Mouse (Mus musculus) gastrocnemius, adult 18-20 months (tissue): ENCODE results near the gene Hpcal1. TPM values are rescaled to one million over a fixed set of nuclear protein-coding genes. Genes with fewer than 3 reads are reported as not detected.
"Not testable (repeated sequence)": the region's sequence is repeated elsewhere in the genome, so short reads cannot be mapped to it uniquely, and the experiment has no call there.

Source experiments
- DNase-seq: peaks from one replicate; pipeline ENCODE4 v3.0.0; 2021; ENCODE audit warnings: low spot score
- total RNA-seq, 2 experiments: library from RNA; stranded (reverse); gene quantifications; 2 replicates each; pipeline ENCODE4 v1.2.3; 2021

Gene Hpcal1
- total RNA-seq, 2 experiments from 2014 or later = 6.0 to 6.4 TPM

DNA sequence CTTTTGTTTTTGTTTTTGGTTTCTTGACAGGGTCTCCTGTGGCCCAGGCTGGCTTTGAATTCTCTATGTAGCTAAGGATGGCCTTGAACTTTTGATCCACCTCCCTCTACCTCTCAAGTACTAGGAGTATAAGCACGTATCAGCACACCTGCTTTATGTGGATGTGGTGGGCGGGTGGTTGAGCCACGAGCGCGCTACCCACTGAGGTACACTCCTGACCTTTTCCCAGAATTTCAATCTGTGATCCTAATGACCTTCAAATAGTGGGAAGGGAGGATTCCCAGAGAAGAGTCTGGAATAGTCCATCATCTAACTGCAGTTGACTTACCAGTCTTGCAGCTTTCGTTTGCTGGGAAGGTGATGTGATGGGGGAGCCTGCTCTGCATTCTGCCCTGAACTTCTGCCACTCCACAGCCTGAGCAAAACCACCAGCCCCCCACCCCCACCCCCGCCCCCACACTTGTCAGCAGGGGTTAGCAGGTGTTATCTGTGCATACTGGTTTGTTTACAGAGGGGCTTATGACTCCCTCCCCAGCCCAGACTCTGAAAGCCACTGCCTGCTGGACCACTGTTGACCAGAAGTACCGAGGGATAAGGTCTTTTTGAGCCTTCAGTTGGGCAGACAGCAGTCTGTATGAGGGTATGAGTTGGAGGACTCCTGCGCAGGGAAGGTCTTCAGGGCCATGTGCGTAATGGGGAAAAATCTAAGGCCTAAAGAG is 46.4 kb downstream of the Hpcal1 start:
- no peak for DNase-seq

DNA sequence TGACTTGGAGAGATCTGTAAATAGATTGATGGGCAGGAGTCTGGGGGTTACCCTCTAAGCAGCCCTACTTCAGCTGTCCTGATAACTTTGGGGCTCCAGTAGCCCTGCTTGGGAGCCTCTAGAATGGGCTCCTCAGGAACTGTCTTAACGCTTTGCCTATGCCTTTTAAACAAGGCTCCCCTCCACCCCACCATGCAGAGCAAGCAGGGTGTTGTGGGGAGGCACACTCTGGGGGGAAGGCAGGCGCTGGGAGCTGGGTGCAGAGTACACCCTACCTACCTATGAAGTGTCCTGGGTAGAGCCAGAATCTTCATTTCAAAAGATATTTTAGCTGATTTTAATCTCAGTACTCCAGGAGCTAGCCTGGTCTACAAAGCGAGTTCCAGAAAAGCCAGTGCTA is 47.2 kb downstream of the Hpcal1 start:
- DNase-seq = no peak

DNA sequence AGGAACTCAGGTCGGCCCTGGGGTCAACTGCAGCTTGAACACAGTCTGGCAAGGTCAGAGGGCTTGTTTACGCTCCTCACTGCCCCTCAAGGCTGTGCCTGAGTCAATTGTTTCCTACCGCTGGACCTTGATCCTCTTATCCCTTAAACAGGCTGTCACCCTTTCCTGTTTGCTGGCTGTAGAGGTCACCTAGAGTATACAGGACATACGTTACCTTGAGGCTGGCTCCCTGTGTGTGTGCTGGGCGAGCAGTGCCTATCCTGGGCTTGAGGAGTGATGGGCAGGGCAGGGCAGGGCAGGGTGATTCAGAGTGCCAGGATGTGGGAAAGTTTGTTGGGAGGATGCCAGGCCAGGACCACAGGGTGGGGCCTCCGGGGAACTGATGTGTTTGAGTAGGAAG is 47.8 kb downstream of the Hpcal1 start:
- DNase-seq = no peak

DNA sequence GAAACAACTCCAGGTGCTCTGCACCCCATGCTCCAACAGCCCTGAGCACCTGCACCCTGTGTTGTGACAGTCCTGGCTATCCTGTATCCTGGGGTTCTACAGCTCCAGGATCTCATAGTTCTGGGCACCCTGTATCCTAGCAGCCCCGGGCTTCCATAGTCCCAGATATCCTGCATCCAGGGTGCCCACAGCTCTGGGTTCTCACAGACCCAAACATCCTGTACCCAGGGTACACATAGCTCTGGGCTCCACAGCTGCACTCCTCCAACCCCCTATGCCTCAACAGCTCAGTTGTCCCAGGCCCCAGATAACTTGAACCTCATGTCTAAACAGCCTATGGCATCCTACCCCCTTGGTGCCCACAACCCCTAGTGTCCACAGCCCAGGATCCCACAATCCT is 49.6 kb downstream of the Hpcal1 start:
- no peak for DNase-seq

DNA sequence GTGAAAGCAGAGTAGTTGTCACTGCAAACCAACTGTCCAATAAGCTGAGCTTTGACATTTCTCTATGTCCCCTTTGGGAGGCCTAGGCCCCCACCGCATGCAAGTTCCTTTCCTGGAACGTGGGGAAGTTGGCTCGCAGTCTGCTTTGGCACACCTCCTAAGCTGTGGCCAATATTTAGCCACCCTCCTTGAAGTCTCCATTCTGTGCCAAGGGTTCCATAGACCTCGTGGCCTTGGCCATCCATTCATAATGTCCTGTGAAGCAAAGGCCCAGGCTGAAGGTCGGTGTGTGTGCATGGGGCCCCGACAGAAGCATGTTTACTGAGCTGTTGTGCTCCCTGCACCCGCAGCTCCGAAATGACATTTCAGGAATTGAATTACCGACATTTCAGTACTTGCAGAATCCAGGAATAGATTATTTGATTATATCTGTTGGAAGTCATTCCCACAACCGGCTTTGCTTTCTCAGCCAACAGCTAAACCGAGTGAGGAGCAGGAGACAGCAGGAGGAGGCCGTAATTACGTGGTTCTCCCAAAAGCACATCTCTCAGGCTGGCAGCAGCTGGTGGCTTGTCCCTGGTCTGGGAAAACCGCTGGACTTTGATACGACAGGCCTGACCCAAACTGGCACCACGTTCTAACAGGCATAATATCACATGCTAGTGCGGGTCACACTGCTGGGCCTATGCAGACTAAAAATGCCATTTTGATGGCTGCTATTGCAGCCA is 51.1 kb downstream of the Hpcal1 start:
- DNase-seq = peak; percentile 32

DNA sequence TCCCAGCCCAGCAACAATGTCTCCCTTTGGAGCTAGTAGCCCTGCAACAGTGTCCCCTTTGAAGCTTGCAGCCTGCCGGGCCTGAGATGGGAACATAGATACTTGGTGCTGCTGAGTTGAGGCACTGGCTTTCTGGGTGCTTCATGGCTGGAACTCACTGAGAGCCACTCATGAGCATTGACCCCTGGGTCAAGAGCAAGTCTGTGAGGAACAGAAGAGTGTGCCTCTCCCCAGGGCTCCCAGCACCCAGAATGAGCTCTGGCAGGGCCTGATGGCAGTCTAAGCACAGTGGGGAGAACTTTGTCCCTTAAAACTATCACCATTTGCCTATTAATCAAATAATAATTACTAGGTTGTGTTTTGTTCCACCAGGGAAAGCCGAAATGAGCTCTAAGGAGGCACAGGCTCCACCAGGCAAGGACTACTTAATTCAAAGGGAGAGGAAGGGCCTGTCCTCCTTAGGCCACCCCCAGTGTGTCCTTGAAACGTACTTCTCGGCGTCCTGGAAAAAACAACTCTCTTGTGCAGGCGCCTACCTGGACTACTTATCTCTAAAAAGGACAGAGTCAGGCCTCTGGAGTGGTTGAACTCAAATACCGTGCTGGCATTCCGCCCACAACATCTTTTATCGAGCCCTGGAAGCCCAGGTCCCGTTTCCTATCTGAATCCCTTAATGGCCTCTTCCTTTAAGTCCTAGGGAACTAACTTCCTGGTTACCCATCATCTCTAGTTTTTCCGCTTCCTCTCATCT is 52.1 kb downstream of the Hpcal1 start:
- DNase-seq = no peak

DNA sequence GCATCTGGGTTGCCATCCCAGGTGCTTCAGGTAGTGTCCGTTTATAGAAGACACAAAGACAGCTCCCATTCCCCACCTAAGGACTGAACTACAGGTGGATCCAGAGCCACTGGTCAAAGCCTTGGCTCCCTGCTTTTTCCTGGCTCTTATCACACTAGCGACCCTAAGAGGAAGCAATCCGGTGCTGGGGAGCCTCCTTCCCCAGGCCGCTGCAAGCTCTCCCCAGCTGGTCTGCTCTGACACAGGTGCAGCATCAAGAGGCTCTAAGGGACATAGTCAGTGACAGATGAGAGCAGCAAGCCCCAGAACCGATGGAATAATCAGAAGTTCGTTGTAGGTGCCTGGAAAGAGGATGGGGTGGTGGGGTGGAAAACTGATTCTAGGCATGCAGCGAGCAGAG is 54.8 kb downstream of the Hpcal1 start:
- no peak for DNase-seq

DNA sequence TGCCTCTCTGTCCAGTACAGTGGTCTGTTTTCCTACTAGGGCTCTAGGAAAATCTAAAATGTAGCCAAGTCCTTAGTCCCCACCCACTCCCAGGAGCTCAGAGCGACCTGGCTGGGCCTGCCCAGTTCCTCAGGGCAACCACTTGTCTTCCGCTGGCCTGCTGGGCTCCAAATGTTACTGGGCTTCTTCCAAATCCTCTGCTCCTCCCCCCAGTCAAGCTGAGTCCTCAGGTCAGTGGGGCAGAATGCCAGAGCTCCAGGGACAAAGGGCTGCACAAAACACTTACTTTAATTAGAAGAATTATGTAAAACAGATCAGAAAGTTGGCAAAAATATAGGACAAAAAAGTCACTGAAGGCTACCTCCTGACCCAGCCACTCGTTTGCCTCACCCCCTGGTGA is 56.1 kb downstream of the Hpcal1 start:
- peak; percentile 69 for DNase-seq

DNA sequence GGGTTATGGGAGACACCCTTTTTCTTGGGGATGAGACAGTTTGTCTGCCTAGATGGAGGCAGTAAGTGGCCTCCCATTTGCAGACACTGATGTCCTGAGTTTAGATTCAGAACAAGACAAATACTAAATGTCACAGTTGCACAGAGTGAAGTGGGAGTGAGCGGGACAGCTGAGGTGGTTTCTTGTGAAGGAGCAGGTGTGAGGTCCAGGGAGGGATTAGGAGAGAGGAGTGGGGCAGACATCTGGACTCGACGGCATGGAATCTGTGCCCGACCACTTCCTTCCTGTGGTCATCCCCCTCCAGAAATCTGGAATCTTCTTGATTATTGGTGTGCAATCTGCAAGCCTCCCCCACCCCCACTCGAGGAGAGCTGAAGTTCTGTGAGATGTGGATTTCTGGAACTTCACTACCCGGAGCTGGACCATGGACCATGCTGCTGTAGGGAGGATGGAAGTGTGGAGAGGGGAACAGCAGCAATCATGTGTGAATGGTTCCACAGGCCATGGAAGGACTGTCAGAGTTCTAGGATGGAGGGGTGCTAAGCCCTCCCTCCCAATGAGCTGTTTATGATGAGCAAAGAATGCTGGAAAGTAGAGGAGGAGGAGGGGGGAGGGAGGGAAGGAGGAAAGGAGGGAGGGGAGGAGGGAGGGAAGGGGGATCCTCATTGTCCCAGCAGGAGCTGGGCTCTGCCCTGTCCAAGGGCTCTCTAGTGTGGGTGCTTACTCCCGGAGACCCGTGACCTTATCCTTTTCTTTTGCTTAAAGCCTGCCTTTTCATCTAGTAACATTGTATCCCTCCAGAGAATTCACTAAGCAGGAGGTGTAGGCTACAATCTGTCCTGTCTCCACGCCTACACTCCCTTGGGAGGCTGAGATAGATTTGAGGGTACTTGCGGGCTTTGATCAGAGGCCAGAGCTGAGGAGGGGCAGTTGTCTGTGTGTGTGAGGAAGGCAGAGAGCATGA is 56.8 kb downstream of the Hpcal1 start:
- DNase-seq = no peak

DNA sequence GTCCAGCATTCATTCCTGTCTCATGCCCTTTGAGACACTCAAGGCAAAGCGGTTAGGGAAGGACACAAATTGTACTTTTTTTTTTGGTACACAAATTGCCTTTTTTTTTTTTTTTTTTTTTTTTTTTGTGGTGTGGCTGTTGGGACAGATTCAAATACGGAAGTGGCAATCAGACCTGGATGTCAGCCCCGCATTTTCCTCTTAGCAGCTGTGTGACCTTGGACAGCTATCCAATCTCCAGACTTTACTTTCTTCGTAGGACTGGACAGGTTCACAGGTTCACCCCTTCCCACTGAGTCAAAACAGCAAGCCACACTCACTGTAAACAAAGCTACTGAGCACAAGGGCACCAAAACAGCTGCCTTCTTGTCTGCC is 57.5 kb downstream of the Hpcal1 start:
- DNase-seq = no peak

DNA sequence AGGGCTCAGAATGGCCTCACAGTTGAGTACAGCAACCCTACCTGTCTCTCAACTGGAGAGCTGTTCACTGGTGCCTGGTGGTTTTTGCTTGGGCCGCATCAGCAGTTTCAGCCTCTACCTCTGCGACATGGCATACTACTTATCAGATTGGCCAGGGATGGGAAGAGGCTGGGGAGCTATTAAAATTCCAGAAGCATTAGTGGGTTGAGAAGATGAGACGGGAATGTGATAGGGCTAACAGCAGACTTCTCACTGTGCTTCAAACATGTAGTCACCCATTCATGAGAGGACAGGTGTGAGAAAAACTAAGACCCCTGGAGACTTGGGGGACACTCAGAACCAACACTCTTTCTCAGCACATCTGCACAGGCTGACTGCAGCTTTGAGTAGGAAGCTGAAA is 59.1 kb downstream of the Hpcal1 start:
- DNase-seq = no peak

DNA sequence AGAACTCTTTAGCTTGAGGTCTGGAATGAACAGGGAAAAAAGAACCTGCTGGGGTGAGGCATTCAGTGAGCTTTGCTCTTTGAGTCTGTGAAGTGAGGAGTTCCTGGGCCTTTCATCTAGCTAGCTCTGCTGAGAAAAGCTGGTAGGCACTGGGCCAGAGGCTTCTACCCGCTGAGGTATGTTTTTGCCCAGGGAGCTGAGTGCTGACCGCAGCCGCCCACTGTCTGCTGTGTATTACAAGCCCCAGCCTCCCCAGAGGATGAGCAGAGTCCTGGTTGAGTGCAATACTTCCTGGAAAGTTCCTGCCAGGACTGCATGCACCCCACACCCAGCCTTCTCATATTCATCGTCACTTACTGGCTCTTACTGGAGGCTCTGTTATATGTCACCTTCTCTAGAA is 59.8 kb downstream of the Hpcal1 start:
- peak; percentile 30 for DNase-seq

DNA sequence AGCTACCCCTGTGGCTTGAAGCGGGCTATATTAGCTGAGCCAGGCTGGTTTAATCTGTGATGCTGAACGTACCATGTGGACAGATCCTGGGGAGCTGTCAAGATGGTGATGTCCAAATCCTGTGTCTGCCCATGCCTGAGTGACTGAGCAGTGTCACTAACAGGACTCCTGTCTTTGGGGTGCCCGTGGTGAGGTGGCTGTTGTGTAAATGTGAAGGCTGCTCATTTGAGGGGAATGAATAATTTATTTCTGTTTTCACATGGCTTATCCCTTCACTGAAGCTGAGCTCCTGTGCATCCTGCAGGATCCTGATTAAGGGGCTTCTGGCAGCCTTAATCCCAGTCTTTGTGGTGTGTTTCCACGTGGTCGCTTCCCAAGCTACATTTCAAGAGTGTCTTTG is 62.2 kb downstream of the Hpcal1 start:
- DNase-seq = no peak

DNA sequence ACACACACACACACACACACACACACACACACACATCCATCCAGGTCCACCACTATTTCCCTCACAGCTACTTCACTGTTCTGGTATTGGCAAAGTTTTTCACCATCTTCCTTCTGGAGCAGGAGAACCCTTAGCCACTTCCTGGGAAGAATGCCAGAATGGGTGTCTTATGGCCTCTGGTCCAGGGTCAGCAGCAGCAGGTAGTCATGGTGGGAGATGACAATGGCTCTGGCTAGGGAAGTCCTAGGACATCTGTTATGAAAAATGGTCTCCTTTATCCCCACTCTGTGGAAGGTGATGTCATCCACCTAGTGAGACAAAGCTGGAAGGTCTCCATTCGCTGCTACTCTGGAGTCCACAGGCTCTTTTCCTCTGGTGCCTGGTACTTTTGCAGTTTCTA is 64.1 kb downstream of the Hpcal1 start:
- no peak for DNase-seq

DNA sequence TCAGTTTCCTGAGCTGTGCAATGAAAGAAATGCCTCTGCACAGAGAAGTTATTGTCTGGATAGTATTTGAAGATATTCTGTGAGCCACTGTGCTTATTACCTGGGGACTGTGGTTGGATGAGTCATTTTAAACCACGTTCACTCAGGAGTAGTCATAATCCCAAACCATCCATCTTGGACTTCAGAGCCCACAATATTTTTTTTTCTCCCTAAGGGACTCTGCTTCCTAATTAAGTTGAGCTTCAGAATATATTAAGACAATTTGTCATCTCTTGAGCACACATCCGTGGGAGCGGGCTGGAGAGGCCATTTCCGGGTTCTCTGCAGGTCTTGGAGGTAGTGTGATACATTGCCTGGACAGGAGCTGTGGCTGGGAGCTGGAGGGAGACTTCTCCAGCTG is 66.2 kb downstream of the Hpcal1 start:
- DNase-seq = no peak

DNA sequence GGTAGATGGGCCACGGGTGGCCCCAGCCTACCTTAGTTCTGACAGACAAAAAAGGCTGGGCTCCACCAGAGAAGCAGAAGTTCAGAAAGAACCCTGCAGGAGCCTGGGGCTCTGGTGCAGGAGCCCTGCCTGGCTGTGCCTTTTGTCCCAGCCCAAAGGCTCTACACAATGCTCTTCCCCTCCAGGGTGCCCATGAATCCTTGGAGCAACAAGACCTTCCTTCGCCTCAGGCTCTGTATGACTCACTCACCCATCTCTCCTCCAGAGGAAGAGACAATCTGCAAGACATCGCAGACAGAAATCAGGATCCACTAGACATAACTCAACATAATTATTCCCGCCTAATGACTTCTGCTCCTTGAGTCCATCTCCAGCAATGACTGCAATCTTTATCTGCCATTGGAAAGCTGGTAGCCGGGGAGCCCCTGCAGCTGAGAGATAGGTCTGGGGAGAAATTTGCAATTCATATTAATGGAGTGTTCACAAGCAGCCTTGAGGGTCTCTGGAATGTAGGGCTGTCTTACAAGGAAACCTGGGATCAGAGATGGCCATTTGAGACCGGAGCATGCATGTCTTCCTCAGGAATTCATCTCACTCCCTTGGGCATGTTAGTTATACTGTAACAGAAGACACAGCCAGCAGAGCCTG is 71.8 kb downstream of the Hpcal1 start:
- no peak for DNase-seq

DNA sequence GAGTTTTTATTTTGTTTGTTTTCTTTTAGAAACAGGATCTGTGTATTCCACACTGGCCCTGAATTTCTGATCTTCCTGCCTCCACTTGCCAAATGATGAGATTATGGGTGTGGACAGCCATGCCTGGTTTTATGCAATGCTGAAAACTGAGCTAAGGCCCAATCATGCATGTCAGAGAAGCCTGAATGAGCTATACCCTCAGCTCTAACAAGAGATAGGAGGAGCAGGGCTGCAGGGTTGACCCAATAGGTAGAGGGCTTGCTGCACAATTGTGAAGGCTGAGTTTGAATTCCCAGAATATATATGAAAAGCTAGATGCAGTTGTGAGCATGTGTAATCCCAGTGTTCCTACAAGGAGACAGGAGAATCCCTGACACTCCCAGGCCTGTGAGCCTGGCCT is 72.4 kb downstream of the Hpcal1 start:
- no peak for DNase-seq

DNA sequence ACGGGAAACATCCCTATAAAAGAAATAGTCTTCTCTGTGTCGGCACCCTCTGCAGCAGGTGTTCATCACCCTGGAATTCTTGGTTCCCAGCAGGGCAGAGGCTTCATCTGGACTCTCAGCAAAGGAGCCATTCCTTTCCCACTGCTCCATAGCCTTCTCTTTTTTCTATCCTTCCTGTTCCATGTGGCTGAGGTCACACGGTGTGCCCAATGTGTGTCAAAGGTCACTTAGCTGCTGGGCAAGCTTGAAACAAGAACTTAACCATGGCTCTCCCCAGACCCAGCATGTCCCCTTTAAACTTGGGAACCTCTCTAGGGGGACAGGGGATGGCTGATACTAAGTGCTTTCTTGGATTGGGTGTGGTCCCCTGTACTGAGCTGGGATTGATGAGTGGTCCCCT is 73.3 kb downstream of the Hpcal1 start:
- DNase-seq = no peak

DNA sequence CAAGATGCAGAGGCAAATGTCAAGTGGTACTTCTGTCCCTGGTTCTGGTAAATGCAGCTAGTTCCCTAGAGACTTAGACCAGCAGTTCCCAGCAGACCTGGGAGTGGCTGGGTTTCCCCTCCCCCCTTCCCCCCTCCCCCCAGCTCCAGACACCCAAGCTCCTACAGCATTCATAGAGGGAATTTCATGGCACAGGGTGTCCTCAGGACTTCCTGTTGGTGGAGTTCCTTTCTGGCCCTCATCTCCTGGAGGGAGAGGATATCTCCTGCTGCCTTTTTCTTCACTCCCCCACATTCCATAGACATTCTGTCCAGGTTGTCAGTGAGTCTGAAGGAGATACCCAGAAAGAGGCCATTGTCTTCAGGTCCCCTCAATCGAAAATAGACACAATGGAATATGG is 76.9 kb downstream of the Hpcal1 start:
- DNase-seq = not testable (repeated sequence)

DNA sequence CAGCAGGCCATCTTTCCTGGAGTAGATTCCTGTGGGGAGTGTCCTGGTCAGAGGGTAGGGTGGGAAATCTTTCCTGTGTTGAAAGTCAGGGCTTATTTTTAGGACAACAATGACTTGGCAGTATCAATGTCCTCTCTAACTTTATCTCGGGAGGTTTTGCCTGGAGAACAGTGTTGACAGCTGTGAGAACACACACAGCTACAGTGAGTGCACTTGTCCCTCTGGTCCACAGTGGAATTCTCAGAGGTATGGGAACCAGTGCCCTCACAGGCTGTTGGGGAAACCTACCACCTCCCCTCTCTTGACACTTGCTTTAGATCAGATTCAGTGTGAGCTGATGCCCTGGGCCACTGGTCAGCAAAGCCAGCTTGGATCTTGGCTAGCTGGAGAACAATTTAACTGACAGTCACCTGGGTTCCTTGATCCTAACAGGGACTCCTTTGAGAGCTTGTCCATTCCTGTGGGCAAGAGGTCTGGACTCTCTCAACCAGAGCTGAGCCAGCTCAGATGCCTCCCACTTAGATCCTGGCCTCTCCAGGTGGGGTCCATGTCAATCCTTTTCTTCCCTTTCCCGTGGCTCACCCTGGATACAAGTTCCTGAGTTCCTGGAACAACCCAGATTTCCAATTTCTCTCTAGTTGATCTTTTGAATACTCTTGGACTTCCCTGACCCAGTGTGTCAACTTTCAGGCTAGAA is 79.0 kb downstream of the Hpcal1 start:
- no peak for DNase-seq
